Mouse (Mus musculus): ENCODE results near the gene Pagr1b. TPM values are rescaled to one million over a fixed set of nuclear protein-coding genes. Genes with fewer than 3 reads are reported as not detected.

Gene Pagr1b
- total RNA-seq (2021) (not detected), polyA plus RNA-seq (2012; rRNA removed) (not detected in 2 replicates)
- long read RNA-seq, result 0 reads

- Histone ChIP-seq H3K4me3 (peak within 1 kb of the TSS; percentile 82), H3K9ac (ENCODE audit: low read depth, low read length) (peak within 1 kb of the TSS; percentile 87), H3K36me3 (ENCODE audit: control insufficient read depth, insufficient read depth, low read length) (peaks cover 5% of the 10 kb centered on the region), H3K79me2 (replicated peaks; ENCODE audit: control insufficient read depth, insufficient read depth, low read length) (peaks cover 4% of the 10 kb centered on the region; the same call in 1 of the 2 replicates), H3K27ac (peak within 1 kb of the TSS; percentile 93), H3K4me1 (ENCODE audit: control insufficient read depth, insufficient read depth, low read length) (peaks cover 16% of the 10 kb centered on the region), H3K27me3 (ENCODE audit: control insufficient read depth, insufficient read depth, low read length) (no peaks in the 10 kb centered on the region)
- no peak for DNase-seq
- intact Hi-C loops (cut with DNase I), result loop anchor here (2.0 to 10.0 kb wide), 2 partner anchors 89 to 179 kb away; partner anchors contain the start of gene Cd2bp2
- TF ChIP-seq POLR2A (IDR thresholded peaks at IDR 0.05; ENCODE audit: insufficient read depth, low read depth, low read length), result no peak
- no peak for TF ChIP-seq EP300 (IDR thresholded peaks at IDR 0.05; ENCODE audit: insufficient read depth, low read depth, low read length)
- no peak for TF ChIP-seq CTCF (IDR thresholded peaks at IDR 0.05)
Measured at GRCm38 (mm10) chr7:127016481-127016485, at the start of gene Pagr1b. Gene Pagr1b, minus strand, starts transcription at chr7:127016484.

- 84% methylated on average over 6 of the region's 6 CpGs for WGBS
- intact Hi-C loops (cut with DNase I), result no loop called here
Measured at GRCm38 (mm10) chr7:127065538-127065937, 49.3 kb upstream of the Pagr1b start.

GRCm38 (mm10) chr7:127055026-127055585, 38.8 kb upstream of the Pagr1b start:
- TF ChIP-seq POLR2A (IDR thresholded peaks at IDR 0.05; ENCODE audit: insufficient read depth, low read depth, low read length), result no peak
- no peak for TF ChIP-seq CTCF (IDR thresholded peaks at IDR 0.05)
- no peak for TF ChIP-seq EP300 (IDR thresholded peaks at IDR 0.05; ENCODE audit: insufficient read depth, low read depth, low read length)
- DNase-seq, result no peak
- intact Hi-C loops (cut with DNase I), result loop anchor here (5.0 kb wide), 1 partner anchor 47 kb away; no protein-coding TSS in a partner anchor
- Histone ChIP-seq H3K9ac (ENCODE audit: low read depth, low read length) (no peak overlapping the region), H3K27ac (no peak overlapping the region), H3K36me3 (ENCODE audit: control insufficient read depth, insufficient read depth, low read length) (no peaks in the 10 kb centered on the region), H3K4me1 (ENCODE audit: control insufficient read depth, insufficient read depth, low read length) (no peaks in the 10 kb centered on the region), H3K4me3 (no peak overlapping the region), H3K27me3 (ENCODE audit: control insufficient read depth, insufficient read depth, low read length) (no peaks in the 10 kb centered on the region), H3K79me2 (replicated peaks; ENCODE audit: control insufficient read depth, insufficient read depth, low read length) (no peaks in the 10 kb centered on the region)
- WGBS, result 57% methylated on average over 5 of the region's 5 CpGs

More at GRCm38 (mm10) chr7:127065538-127065937, 49.3 kb upstream of the Pagr1b start:
- no peak for DNase-seq
- Histone ChIP-seq H3K9ac (ENCODE audit: low read depth, low read length) (no peak overlapping the region), H3K27ac (no peak overlapping the region), H3K4me3 (no peak overlapping the region), H3K79me2 (replicated peaks; ENCODE audit: control insufficient read depth, insufficient read depth, low read length) (no peaks in the 10 kb centered on the region), H3K4me1 (ENCODE audit: control insufficient read depth, insufficient read depth, low read length) (no peaks in the 10 kb centered on the region), H3K27me3 (ENCODE audit: control insufficient read depth, insufficient read depth, low read length) (no peaks in the 10 kb centered on the region), H3K36me3 (ENCODE audit: control insufficient read depth, insufficient read depth, low read length) (no peaks in the 10 kb centered on the region)
- TF ChIP-seq POLR2A (IDR thresholded peaks at IDR 0.05; ENCODE audit: insufficient read depth, low read depth, low read length) (no peak), EP300 (IDR thresholded peaks at IDR 0.05; ENCODE audit: insufficient read depth, low read depth, low read length) (no peak), CTCF (IDR thresholded peaks at IDR 0.05) (no peak)

GRCm38 (mm10) chr7:127041851-127042672, 25.8 kb upstream of the Pagr1b start, which contains the start of gene Kif22:
Gene Kif22, minus strand, starts transcription at chr7:127042471.
- intact Hi-C loops (cut with DNase I), result no loop called here
- Histone ChIP-seq H3K36me3 (ENCODE audit: control insufficient read depth, insufficient read depth, low read length) (no peaks in the 10 kb centered on the region), H3K27ac (peak within 1 kb of the TSS; percentile 88), H3K4me3 (peak within 1 kb of the TSS; percentile 78), H3K9ac (ENCODE audit: low read depth, low read length) (peak within 1 kb of the TSS; percentile 80), H3K4me1 (ENCODE audit: control insufficient read depth, insufficient read depth, low read length) (peaks cover 2% of the 10 kb centered on the region; the same call in 1 of the 2 replicates), H3K27me3 (ENCODE audit: control insufficient read depth, insufficient read depth, low read length) (no peaks in the 10 kb centered on the region), H3K79me2 (replicated peaks; ENCODE audit: control insufficient read depth, insufficient read depth, low read length) (no peaks in the 10 kb centered on the region)
- peak; percentile 90 to 94 for DNase-seq
- under 1% methylated on average over 53 of the region's 53 CpGs for WGBS
- TF ChIP-seq EP300 (IDR thresholded peaks at IDR 0.05; ENCODE audit: insufficient read depth, low read depth, low read length) (no peak), POLR2A (IDR thresholded peaks at IDR 0.05; ENCODE audit: insufficient read depth, low read depth, low read length) (peak; percentile 63; the same call in 1 of the 2 replicates), CTCF (IDR thresholded peaks at IDR 0.05) (no peak)

- TF ChIP-seq CTCF (IDR thresholded peaks at IDR 0.05) (no peak), POLR2A (IDR thresholded peaks at IDR 0.05; ENCODE audit: insufficient read depth, low read depth, low read length) (no peak), EP300 (IDR thresholded peaks at IDR 0.05; ENCODE audit: insufficient read depth, low read depth, low read length) (no peak)
- Histone ChIP-seq H3K4me3 (no peak overlapping the region), H3K4me1 (ENCODE audit: control insufficient read depth, insufficient read depth, low read length) (peaks cover 8% of the 10 kb centered on the region), H3K27me3 (ENCODE audit: control insufficient read depth, insufficient read depth, low read length) (no peaks in the 10 kb centered on the region), H3K79me2 (replicated peaks; ENCODE audit: control insufficient read depth, insufficient read depth, low read length) (no peaks in the 10 kb centered on the region), H3K27ac (no peak overlapping the region), H3K9ac (ENCODE audit: low read depth, low read length) (no peak overlapping the region), H3K36me3 (ENCODE audit: control insufficient read depth, insufficient read depth, low read length) (no peaks in the 10 kb centered on the region)
- no peak for DNase-seq
- 67% methylated on average over 1 of the region's 1 CpGs for whole genome bisulfite sequencing
- intact Hi-C loops (cut with DNase I), result no loop called here
Measured at GRCm38 (mm10) chr7:127031244-127031643, 15.0 kb upstream of the Pagr1b start.

- WGBS, result 97% methylated on average over 1 of the region's 1 CpGs
- H3K36me3 ChIP-seq (ENCODE audit: control insufficient read depth, insufficient read depth, low read length), result no peaks in the 10 kb centered on the region
- intact Hi-C loops (cut with DNase I), result no loop called here
- no peaks in the 10 kb centered on the region for H3K79me2 ChIP-seq (replicated peaks; ENCODE audit: control insufficient read depth, insufficient read depth, low read length)
- H3K27ac ChIP-seq, result no peak overlapping the region
- TF ChIP-seq EP300 (IDR thresholded peaks at IDR 0.05; ENCODE audit: insufficient read depth, low read depth, low read length) (no peak), CTCF (IDR thresholded peaks at IDR 0.05) (no peak), POLR2A (IDR thresholded peaks at IDR 0.05; ENCODE audit: insufficient read depth, low read depth, low read length) (no peak)
- H3K27me3 ChIP-seq (ENCODE audit: control insufficient read depth, insufficient read depth, low read length), result no peaks in the 10 kb centered on the region
- peaks cover 8% of the 10 kb centered on the region for H3K4me1 ChIP-seq (ENCODE audit: control insufficient read depth, insufficient read depth, low read length)
- H3K4me3 ChIP-seq, result no peak overlapping the region
- H3K9ac ChIP-seq (ENCODE audit: low read depth, low read length), result no peak overlapping the region
- no peak for DNase-seq
Measured at GRCm38 (mm10) chr7:127030172-127030571, 13.9 kb upstream of the Pagr1b start.

Data from heart, adult 2 months (tissue).